26 mouse cellular contexts compared by ENCODE assay signal in genomic region chr6:83397728-83398127, GRCm38 (mm10). TPM values are rescaled to one million over a fixed set of nuclear protein-coding genes. Genes with fewer than 3 reads are reported as not detected.
A peak's percentile ranks its signal among the peaks of the same experiment; 100 is the strongest.
DNase-seq lines count a peak whose midpoint lies in the region; ATAC-seq and TF ChIP-seq lines count a peak whose summit lies in the region.
"Had no signal": no experiment of that assay in that cellular context is flagged by ENCODE, and none has a peak within 500 bp of the region (broad histone marks: within the 10 kb centered on the region; RNA-seq: fewer than 3 reads in every experiment).

No protein-coding gene starts in this region.

- no peak overlapping the region for H3K4me2 ChIP-seq in kidney, embryonic 15.5 days
- H3K4me2 ChIP-seq in embryonic facial prominence, embryonic 13.5 days: no peak overlapping the region
- H3K4me2 ChIP-seq in embryonic facial prominence, embryonic 14.5 days (ENCODE audit: low read depth, low read length): no peak overlapping the region
- no peak overlapping the region for H3K4me2 ChIP-seq in stomach, postnatal 0 days (replicated peaks; ENCODE audit: low read depth)
- H3K4me2 ChIP-seq: heart, embryonic 13.5 days; hindbrain, embryonic 14.5 days had no signal

- no peak for TF ChIP-seq EP300 in stomach, postnatal 0 days (optimal IDR thresholded peaks at IDR 0.05)

- no peak overlapping the region for H3K9ac ChIP-seq in kidney, embryonic 15.5 days
- H3K9ac ChIP-seq in embryonic facial prominence, embryonic 13.5 days: no peak overlapping the region
- H3K9ac ChIP-seq in embryonic facial prominence, embryonic 14.5 days (ENCODE audit: low read depth, low read length): no peak overlapping the region
- no peak overlapping the region for H3K9ac ChIP-seq in stomach, postnatal 0 days (ENCODE audit: low read length)
- H3K9ac ChIP-seq: heart, embryonic 13.5 days; hindbrain, embryonic 14.5 days had no signal

- no peak for ATAC-seq in kidney, embryonic 15.5 days (replicated peaks; ENCODE audit: low FRiP score)
- peak; percentile 65; the same call in 1 of the 2 replicates for ATAC-seq in embryonic facial prominence, embryonic 13.5 days (ENCODE audit: insufficient number of reproducible peaks, insufficient read depth, low FRiP score, low TSS enrichment, low read depth)
- ATAC-seq in embryonic facial prominence, embryonic 14.5 days (ENCODE audit: low read depth): peak; percentile 79; the same call in 1 of the 2 replicates
- no peak for ATAC-seq in stomach, postnatal 0 days (ENCODE audit: low FRiP score, low TSS enrichment)
- ATAC-seq: activated CD4-positive, CD25-positive, alpha-beta regulatory T cell, adult 4 months; CD4-positive, CD25-positive, alpha-beta regulatory T cell, adult 4 months; forebrain, embryonic 16.5 days; hindbrain, postnatal 0 days; inflammation-experienced regulatory T-cells, adult 6 months had no signal

- no peak for TF ChIP-seq CTCF in stomach, postnatal 0 days (IDR thresholded peaks at IDR 0.05; ENCODE audit: low read depth)

- peak overlapping the region; percentile 45; the same call in 1 of the 2 replicates for H3K27ac ChIP-seq in kidney, embryonic 15.5 days
- 0 out of 2 replicates have a peak overlapping the region, but pooled peaks have one; percentile 35 for H3K27ac ChIP-seq in embryonic facial prominence, embryonic 13.5 days
- H3K27ac ChIP-seq in embryonic facial prominence, embryonic 14.5 days (replicated peaks; ENCODE audit: low read depth, low read length): no peak overlapping the region; the same call in 1 of the 2 replicates
- no peak overlapping the region for H3K27ac ChIP-seq in stomach, postnatal 0 days (replicated peaks)
- H3K27ac ChIP-seq: heart, adult 2 months; heart, embryonic 10.5 days; heart, embryonic 13.5 days; hindbrain, embryonic 14.5 days; hindbrain, postnatal 0 days had no signal

- no peak overlapping the region for H3K4me3 ChIP-seq in kidney, embryonic 15.5 days (replicated peaks)
- H3K4me3 ChIP-seq in embryonic facial prominence, embryonic 13.5 days: no peak overlapping the region
- no peak overlapping the region for H3K4me3 ChIP-seq in embryonic facial prominence, embryonic 14.5 days (ENCODE audit: low read depth, low read length)
- no peak overlapping the region for H3K4me3 ChIP-seq in stomach, postnatal 0 days (ENCODE audit: low read depth, low read length)
- H3K4me3 ChIP-seq: heart, adult 2 months; heart, embryonic 10.5 days; heart, embryonic 13.5 days had no signal

- 0 out of 2 replicates have a peak, but pooled peaks cover 3% of the 10 kb centered on the region for H3K4me1 ChIP-seq in kidney, embryonic 15.5 days
- peaks cover 4% of the 10 kb centered on the region; the same call in 1 of the 2 replicates for H3K4me1 ChIP-seq in embryonic facial prominence, embryonic 13.5 days
- peaks cover 1% of the 10 kb centered on the region for H3K4me1 ChIP-seq in embryonic facial prominence, embryonic 14.5 days (ENCODE audit: control insufficient read depth, insufficient read depth, low read length)
- H3K4me1 ChIP-seq in stomach, postnatal 0 days (replicated peaks; ENCODE audit: control insufficient read depth, insufficient read depth): no peaks in the 10 kb centered on the region
- H3K4me1 ChIP-seq: heart, embryonic 10.5 days had no signal

- H3K27me3 ChIP-seq in kidney, embryonic 15.5 days: no peaks in the 10 kb centered on the region
- H3K27me3 ChIP-seq in embryonic facial prominence, embryonic 13.5 days: no peaks in the 10 kb centered on the region
- H3K27me3 ChIP-seq in embryonic facial prominence, embryonic 14.5 days (replicated peaks; ENCODE audit: control insufficient read depth, insufficient read depth, low read length): no peaks in the 10 kb centered on the region
- H3K27me3 ChIP-seq in stomach, postnatal 0 days (ENCODE audit: control insufficient read depth, insufficient read depth, low read length): no peaks in the 10 kb centered on the region
- H3K27me3 ChIP-seq: heart, embryonic 13.5 days had no signal

- no peak for DNase-seq in kidney, adult 8-10 months
- peak; percentile 54 for DNase-seq in embryonic facial prominence, embryonic 14.5 days (ENCODE audit: low spot score)
- no peak for DNase-seq in stomach, postnatal 0 days (ENCODE audit: low spot score)
- DNase-seq in right cerebral cortex, postnatal 36 days (ENCODE audit: low spot score in 2 of 2): no peak
- DNase-seq: adrenal gland, adult 8-10 months; adrenal gland, postnatal 25 days; cerebellum, adult 11-12 months; cerebellum, adult 8-10 months; cerebellum, postnatal 10 days; cerebellum, postnatal 36 days; embryo, embryonic 11 days; gastrocnemius, postnatal 10 days; gastrocnemius, postnatal 36 days; heart, adult 2 months; heart, postnatal 14 days; heart, postnatal 4 days had no signal

- no peaks in the 10 kb centered on the region for H3K9me3 ChIP-seq in kidney, embryonic 15.5 days (replicated peaks)
- H3K9me3 ChIP-seq in embryonic facial prominence, embryonic 13.5 days: no peaks in the 10 kb centered on the region
- H3K9me3 ChIP-seq in embryonic facial prominence, embryonic 14.5 days (ENCODE audit: control insufficient read depth, low read length): no peaks in the 10 kb centered on the region
- H3K9me3 ChIP-seq in stomach, postnatal 0 days (ENCODE audit: control insufficient read depth, low read length): no peaks in the 10 kb centered on the region
- H3K9me3 ChIP-seq: heart, embryonic 10.5 days; heart, embryonic 13.5 days had no signal

- H3K36me3 ChIP-seq in kidney, embryonic 15.5 days: peaks cover 93% of the 10 kb centered on the region
- H3K36me3 ChIP-seq in embryonic facial prominence, embryonic 13.5 days: peaks cover 82% of the 10 kb centered on the region
- H3K36me3 ChIP-seq in embryonic facial prominence, embryonic 14.5 days (ENCODE audit: control insufficient read depth, insufficient read depth, low read length): peaks cover 89% of the 10 kb centered on the region
- H3K36me3 ChIP-seq in stomach, postnatal 0 days (ENCODE audit: control insufficient read depth, insufficient read depth, low read length): peaks cover 9% of the 10 kb centered on the region

- 52% methylated on average over 8 of the region's 8 CpGs for WGBS in kidney, embryonic 15.5 days
- 83% methylated on average over 8 of the region's 8 CpGs for WGBS in embryonic facial prominence, embryonic 13.5 days
- WGBS in embryonic facial prominence, embryonic 14.5 days: 75% methylated on average over 8 of the region's 8 CpGs
- 64% methylated on average over 8 of the region's 8 CpGs for WGBS in stomach, postnatal 0 days

RNA-seq across cellular contexts. Expression of gene Bola3, which starts 48.8 kb away (rescaled TPM):
- polyA plus RNA-seq in kidney, embryonic 15.5 days (2015; fragmentation: Nextera tagmentation; extraction: Ambion mirVana): 145 and 149 TPM in 2 replicates
- polyA plus RNA-seq in embryonic facial prominence, embryonic 13.5 days (2015; fragmentation: Nextera tagmentation; extraction: Ambion mirVana): 115 and 121 TPM in 2 replicates
- 135 and 154 TPM in 2 replicates for polyA plus RNA-seq in embryonic facial prominence, embryonic 14.5 days (2014; fragmentation: Nextera tagmentation; extraction: Ambion mirVana)
- polyA plus RNA-seq in stomach, postnatal 0 days (2015; fragmentation: Nextera tagmentation; extraction: Ambion mirVana): 156 and 162 TPM in 2 replicates

Comparison
In these comparisons a context has a peak if more than half of its experiments do, and no peak if none do; other contexts are left out.
1. H3K27ac ChIP-seq: peak in kidney, embryonic 15.5 days (single experiment) and embryonic facial prominence, embryonic 13.5 days (single experiment); none in embryonic facial prominence, embryonic 14.5 days (single experiment) and stomach, postnatal 0 days (single experiment).
2. ATAC-seq: peak in embryonic facial prominence, embryonic 13.5 days (single experiment) and embryonic facial prominence, embryonic 14.5 days (single experiment); none in kidney, embryonic 15.5 days (single experiment) and stomach, postnatal 0 days (single experiment).